Mouse (Mus musculus): ENCODE measurements around the gene Retreg1.

Gene Retreg1

GRCm38 (mm10) chr15:26021721-26022120 is 178.7 kb downstream of the Retreg1 start:
- no peak for DNase-seq

DNA sequence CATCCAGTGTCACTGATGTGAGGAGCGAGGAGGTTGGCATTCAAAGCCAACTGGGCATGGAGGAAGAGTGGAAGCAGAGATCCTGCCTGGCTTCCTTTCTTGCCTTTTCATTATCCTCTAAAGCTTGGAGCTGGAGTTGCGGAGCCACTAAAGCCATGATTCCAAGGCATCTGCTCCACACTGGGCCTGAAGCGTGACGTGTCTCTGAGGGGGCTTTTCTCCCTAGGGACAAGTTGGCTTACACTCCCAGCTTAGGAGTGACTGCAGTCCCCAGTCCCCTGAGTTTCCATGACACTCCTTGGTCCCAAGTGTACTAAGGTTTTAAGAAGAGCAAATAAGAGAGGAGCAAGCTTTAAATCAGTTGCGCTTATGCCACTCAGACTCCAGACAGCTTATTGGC is 179.7 kb downstream of the Retreg1 start:
- no peak for DNase-seq

Measured in thymus, postnatal 14 days (tissue).